Mouse (Mus musculus) macrophage (primary cell): ENCODE measurements around the gene Pcca. TPM values are rescaled to one million over a fixed set of nuclear protein-coding genes. Genes with fewer than 3 reads are reported as not detected.

Source experiments
- H3K27ac ChIP-seq: fragments of 350-480 bp; formaldehyde crosslinking; 2 replicates; pipeline ENCODE4 v1.9.0; 2021
- H3K36me3 ChIP-seq: fragments of 350-480 bp; formaldehyde crosslinking; 2 replicates; pipeline ENCODE4 v1.9.0; 2021; ENCODE audit errors: inconsistent target
- H3K4me3 ChIP-seq: fragments of 350-480 bp; formaldehyde crosslinking; 2 replicates; pipeline ENCODE4 v1.9.0; 2021; ENCODE audit errors: inconsistent target
- H3K79me2 ChIP-seq: fragments of 350-480 bp; formaldehyde crosslinking; 2 replicates; pipeline ENCODE4 v1.9.0; 2021; ENCODE audit errors: inconsistent target
- WGBS: methylation state at CpG from one replicate; pipeline ENCODE4 v1.1.7; 2026; ENCODE audit warnings: inconsistent platforms; ENCODE audit not compliant: missing documents; 5-methylcytosine and 5-hydroxymethylcytosine counted together
- polyA plus RNA-seq: library from polyadenylated mRNA; stranded (reverse); fragments of 250-400 nt; gene quantifications from 3 replicates; pipeline ENCODE4 v1.2.4, GENCODE M21; 2018; ENCODE audit warnings: inconsistent platforms

The Pcca gene
- polyA plus RNA-seq, 1 experiment from 2014 or later = 29.6 TPM

GRCm38 (mm10) chr14:122649336-122649950, 115.3 kb downstream of the Pcca start:
- Histone ChIP-seq H3K4me3 (no peak overlapping the region), H3K27ac (no peak overlapping the region), H3K36me3 (no peaks in the 10 kb centered on the region), H3K79me2 (no peaks in the 10 kb centered on the region)
- 84% methylated on average over 3 of the region's 3 CpGs for WGBS

GRCm38 (mm10) chr14:122651681-122652080, 117.6 kb downstream of the Pcca start:
- H3K4me3 ChIP-seq = no peak overlapping the region
- WGBS = 94% methylated on average over 2 of the region's 2 CpGs
- H3K36me3 ChIP-seq = no peaks in the 10 kb centered on the region
- H3K79me2 ChIP-seq = no peaks in the 10 kb centered on the region
- no peak overlapping the region for H3K27ac ChIP-seq

GRCm38 (mm10) chr14:122675661-122676060, 141.5 kb downstream of the Pcca start:
- no peak overlapping the region for H3K4me3 ChIP-seq
- WGBS = 94% methylated on average over 3 of the region's 3 CpGs
- no peaks in the 10 kb centered on the region for H3K36me3 ChIP-seq
- no peak overlapping the region for H3K27ac ChIP-seq
- no peaks in the 10 kb centered on the region for H3K79me2 ChIP-seq

GRCm38 (mm10) chr14:122683645-122684044, 149.5 kb downstream of the Pcca start:
- H3K4me3 ChIP-seq = no peak overlapping the region
- 88% methylated on average over 1 of the region's 1 CpGs for WGBS

GRCm38 (mm10) chr14:122684250-122684649, 150.1 kb downstream of the Pcca start:
- WGBS = 94% methylated on average over 4 of the region's 4 CpGs
- H3K36me3 ChIP-seq = no peaks in the 10 kb centered on the region
- H3K4me3 ChIP-seq = no peak overlapping the region
- no peaks in the 10 kb centered on the region for H3K79me2 ChIP-seq
- H3K27ac ChIP-seq = no peak overlapping the region

More at GRCm38 (mm10) chr14:122683645-122684044, 149.5 kb downstream of the Pcca start:
- no peak overlapping the region for H3K27ac ChIP-seq
- no peaks in the 10 kb centered on the region for H3K36me3 ChIP-seq
- H3K79me2 ChIP-seq = no peaks in the 10 kb centered on the region

GRCm38 (mm10) chr14:122684811-122685210, 150.7 kb downstream of the Pcca start:
- WGBS = 74% methylated on average over 2 of the region's 2 CpGs
- no peaks in the 10 kb centered on the region for H3K79me2 ChIP-seq
- no peaks in the 10 kb centered on the region for H3K36me3 ChIP-seq
- H3K4me3 ChIP-seq = no peak overlapping the region
- no peak overlapping the region for H3K27ac ChIP-seq

GRCm38 (mm10) chr14:122687398-122687797, 153.3 kb downstream of the Pcca start:
- 97% methylated on average over 7 of the region's 7 CpGs for WGBS
- no peak overlapping the region for H3K4me3 ChIP-seq

GRCm38 (mm10) chr14:122688378-122688777, 154.3 kb downstream of the Pcca start:
- Histone ChIP-seq H3K4me3 (no peak overlapping the region), H3K36me3 (no peaks in the 10 kb centered on the region), H3K79me2 (no peaks in the 10 kb centered on the region), H3K27ac (no peak overlapping the region)
- WGBS = 98% methylated on average over 4 of the region's 4 CpGs

More at GRCm38 (mm10) chr14:122687398-122687797, 153.3 kb downstream of the Pcca start:
- no peaks in the 10 kb centered on the region for H3K36me3 ChIP-seq
- no peaks in the 10 kb centered on the region for H3K79me2 ChIP-seq
- H3K27ac ChIP-seq = no peak overlapping the region

- 95% methylated on average over 17 of the region's 17 CpGs for WGBS
- H3K4me3 ChIP-seq = no peak overlapping the region
- H3K36me3 ChIP-seq = no peaks in the 10 kb centered on the region
- no peak overlapping the region for H3K27ac ChIP-seq
- no peaks in the 10 kb centered on the region for H3K79me2 ChIP-seq
Measured at GRCm38 (mm10) chr14:122689136-122689815, 155.2 kb downstream of the Pcca start.

- Histone ChIP-seq H3K36me3 (no peaks in the 10 kb centered on the region), H3K79me2 (no peaks in the 10 kb centered on the region), H3K27ac (no peak overlapping the region), H3K4me3 (no peak overlapping the region)
- WGBS = 80% methylated on average over 1 of the region's 1 CpGs
Measured at GRCm38 (mm10) chr14:122691555-122691954, 157.4 kb downstream of the Pcca start.

- WGBS = 83% methylated on average over 1 of the region's 1 CpGs
Measured at GRCm38 (mm10) chr14:122700333-122700732, 166.2 kb downstream of the Pcca start.

GRCm38 (mm10) chr14:122713793-122714192, 179.7 kb downstream of the Pcca start:
- no peak overlapping the region for H3K27ac ChIP-seq
- H3K36me3 ChIP-seq = no peaks in the 10 kb centered on the region
- WGBS = 95% methylated on average over 5 of the region's 5 CpGs
- H3K4me3 ChIP-seq = no peak overlapping the region
- H3K79me2 ChIP-seq = no peaks in the 10 kb centered on the region

More at GRCm38 (mm10) chr14:122700333-122700732, 166.2 kb downstream of the Pcca start:
- Histone ChIP-seq H3K27ac (no peak overlapping the region), H3K4me3 (no peak overlapping the region), H3K36me3 (no peaks in the 10 kb centered on the region), H3K79me2 (no peaks in the 10 kb centered on the region)

- Histone ChIP-seq H3K79me2 (no peaks in the 10 kb centered on the region), H3K4me3 (no peak overlapping the region), H3K36me3 (no peaks in the 10 kb centered on the region), H3K27ac (no peak overlapping the region)
- 15% methylated on average over 1 of the region's 1 CpGs for WGBS
Measured at GRCm38 (mm10) chr14:122714911-122715310, 180.8 kb downstream of the Pcca start.

GRCm38 (mm10) chr14:122716057-122716456, 181.9 kb downstream of the Pcca start:
- no peak overlapping the region for H3K4me3 ChIP-seq
- H3K79me2 ChIP-seq = no peaks in the 10 kb centered on the region
- H3K27ac ChIP-seq = no peak overlapping the region
- H3K36me3 ChIP-seq = no peaks in the 10 kb centered on the region

- H3K36me3 ChIP-seq = no peaks in the 10 kb centered on the region
- WGBS = 96% methylated on average over 8 of the region's 8 CpGs
- no peaks in the 10 kb centered on the region for H3K79me2 ChIP-seq
- H3K27ac ChIP-seq = no peak overlapping the region
- H3K4me3 ChIP-seq = no peak overlapping the region
Measured at GRCm38 (mm10) chr14:122719496-122720080, 185.5 kb downstream of the Pcca start.
